Mouse (Mus musculus): ENCODE results near the gene Car5a.

Car5a gene

GRCm38 (mm10) chr8:121954981-121955555, 10.4 kb upstream of the Car5a start:
- no peak for DNase-seq

GRCm38 (mm10) chr8:121953821-121954545, 9.3 kb upstream of the Car5a start:
- DNase-seq, result no peak

- peak; percentile 70 for DNase-seq
Observed at GRCm38 (mm10) chr8:121952800-121953199, 8.1 kb upstream of the Car5a start.

- DNase-seq, result no peak
Observed at GRCm38 (mm10) chr8:121952122-121952521, 7.4 kb upstream of the Car5a start.

- DNase-seq, result no peak
Observed at GRCm38 (mm10) chr8:121951656-121952009, 6.9 kb upstream of the Car5a start.

- peak; percentile 83 for DNase-seq
Observed at GRCm38 (mm10) chr8:121950749-121951655, 6.3 kb upstream of the Car5a start.

- peak; percentile 99 for DNase-seq
Observed at GRCm38 (mm10) chr8:121949941-121950748, 5.4 kb upstream of the Car5a start.

- peak; percentile 48 for DNase-seq
Observed at GRCm38 (mm10) chr8:121949222-121949800, 4.6 kb upstream of the Car5a start, which contains the start of gene Banp. Banp (plus strand) TSS chr8:121949750.

GRCm38 (mm10) chr8:121948321-121949145, 3.8 kb upstream of the Car5a start:
- DNase-seq, result no peak

GRCm38 (mm10) chr8:121947753-121948141, 3.0 kb upstream of the Car5a start:
- DNase-seq, result peak; percentile 92

GRCm38 (mm10) chr8:121947047-121947752, 2.5 kb upstream of the Car5a start:
- DNase-seq, result no peak

- no peak for DNase-seq
Observed at GRCm38 (mm10) chr8:121946351-121946750, 1.6 kb upstream of the Car5a start.

GRCm38 (mm10) chr8:121943716-121944115, 988 bp downstream of the Car5a start:
- peak; percentile 58 for DNase-seq

- DNase-seq, result no peak
Observed at GRCm38 (mm10) chr8:121943057-121943540, 1.6 kb downstream of the Car5a start.

GRCm38 (mm10) chr8:121938732-121939131, 6.0 kb downstream of the Car5a start:
- DNase-seq, result no peak

GRCm38 (mm10) chr8:121936391-121936790, 8.3 kb downstream of the Car5a start:
- DNase-seq, result no peak

GRCm38 (mm10) chr8:121935341-121936294, 9.1 kb downstream of the Car5a start:
- DNase-seq, result no peak

GRCm38 (mm10) chr8:121934923-121935322, 9.8 kb downstream of the Car5a start:
- DNase-seq, result no peak

- peak; percentile 62 for DNase-seq
Observed at GRCm38 (mm10) chr8:121934506-121934905, 10.2 kb downstream of the Car5a start.

Measured in kidney, adult 9 months (tissue).